Mouse (Mus musculus) mature B cell (primary cell): ENCODE results near the gene Pam16.

Experiments
- in situ Hi-C: fragments of 300-500 bp; cut with MboI; formaldehyde crosslinking; loops from 2 replicates; pipeline ENCODE4 v1.14.3; 2019

Gene Pam16

GRCm38 (mm10) chr16:4611193-4611592, 13.6 kb downstream of the Pam16 start:
- in situ Hi-C loops: loop anchor here (5.0 to 10.0 kb wide), 2 partner anchors 39 to 116 kb away; no protein-coding TSS in a partner anchor

DNA sequence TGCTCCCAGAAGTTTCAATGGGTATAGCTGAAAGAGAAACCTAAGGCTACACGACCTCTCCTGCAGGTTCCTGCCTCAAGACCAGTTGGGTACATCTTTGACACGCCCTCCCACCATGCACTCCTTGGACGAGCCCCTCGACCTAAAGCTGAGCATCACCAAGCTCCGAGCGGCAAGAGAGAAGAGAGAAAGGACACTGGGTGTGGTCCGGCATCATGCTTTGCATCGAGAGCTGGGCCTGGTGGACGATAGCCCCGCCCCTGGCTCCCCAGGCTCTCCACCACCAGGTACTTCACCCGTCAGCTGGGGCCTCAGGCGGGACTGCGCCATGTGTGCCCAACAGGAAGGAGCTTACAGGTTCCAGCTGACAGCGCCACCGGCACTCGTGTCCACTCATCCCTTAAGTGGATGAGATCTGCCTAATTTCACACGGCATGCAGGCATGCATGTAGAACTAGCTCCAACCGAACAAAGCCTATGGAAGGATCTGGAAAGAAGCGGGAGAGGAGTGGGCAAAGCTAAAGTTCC, 16.2 kb downstream of the Pam16 start:
- in situ Hi-C loops: no loop called here

GRCm38 (mm10) chr16:4607818-4608531, 16.8 kb downstream of the Pam16 start:
- in situ Hi-C loops: no loop called here

DNA sequence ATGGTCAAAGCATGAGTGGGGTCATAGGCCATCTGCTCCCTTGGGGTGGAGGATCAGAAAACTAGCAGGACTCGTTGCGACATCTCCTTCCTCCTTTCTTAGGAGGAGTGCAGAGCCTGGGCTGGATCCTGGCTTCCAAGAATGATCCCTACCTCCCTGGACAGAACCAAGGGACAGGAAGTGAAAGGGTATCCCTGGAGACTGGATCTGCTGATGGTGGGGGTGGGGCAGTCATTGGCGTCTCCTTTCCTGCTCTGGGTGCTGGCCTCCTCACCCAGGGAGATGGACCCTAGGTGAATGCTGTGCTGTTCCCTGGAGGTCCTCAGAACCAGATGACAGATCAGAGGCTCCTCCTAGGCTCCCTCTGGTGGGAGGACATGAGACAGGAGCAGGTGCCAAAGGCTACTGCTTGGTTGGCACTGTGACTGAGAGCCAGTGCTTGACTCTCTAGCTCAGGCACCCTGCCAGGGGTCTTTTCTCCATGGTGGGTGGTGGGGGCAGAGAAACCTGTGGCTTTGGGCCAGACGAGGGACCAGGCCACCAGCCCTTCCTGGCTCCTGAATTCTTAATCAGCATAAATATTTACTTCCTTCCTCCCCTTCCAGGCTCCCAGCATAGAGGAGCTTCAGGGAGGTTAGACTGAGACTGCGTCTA, 18.2 kb downstream of the Pam16 start:
- in situ Hi-C loops: no loop called here

DNA sequence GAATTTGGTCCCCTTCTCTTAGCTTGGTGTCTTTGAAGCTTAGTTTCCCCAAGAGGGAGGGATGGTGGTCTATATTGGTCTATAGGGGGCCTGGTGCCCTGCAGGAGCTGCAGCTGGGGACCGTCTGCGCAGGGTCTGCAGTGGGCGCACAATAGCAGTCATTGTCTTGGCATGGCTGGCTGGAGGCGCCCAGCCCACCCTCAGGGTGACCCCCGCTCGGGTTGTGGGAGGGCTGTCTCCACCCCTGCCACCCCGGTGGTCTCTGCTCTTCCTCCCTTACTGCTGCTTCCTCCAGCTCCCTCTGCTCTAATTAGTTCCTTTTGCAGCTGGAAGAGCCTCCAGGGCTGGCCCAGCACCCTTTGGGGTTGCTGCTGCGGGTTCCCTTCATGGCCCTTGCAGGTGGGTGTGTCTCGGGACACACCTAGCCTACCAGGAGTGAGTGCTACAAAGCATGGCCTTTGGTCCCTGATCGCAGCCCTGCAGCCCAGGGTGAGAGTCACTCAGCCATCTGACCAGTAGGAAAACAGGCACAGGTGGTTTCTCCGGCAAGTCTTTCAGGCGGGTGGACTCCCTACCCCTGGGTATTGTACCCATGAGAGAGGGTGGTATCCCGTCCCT, 19.2 kb downstream of the Pam16 start:
- in situ Hi-C loops: no loop called here

- in situ Hi-C loops: no loop called here
These were observed 20.4 kb downstream of the Pam16 start for GRCm38 (mm10) chr16:4604293-4604837.

DNA sequence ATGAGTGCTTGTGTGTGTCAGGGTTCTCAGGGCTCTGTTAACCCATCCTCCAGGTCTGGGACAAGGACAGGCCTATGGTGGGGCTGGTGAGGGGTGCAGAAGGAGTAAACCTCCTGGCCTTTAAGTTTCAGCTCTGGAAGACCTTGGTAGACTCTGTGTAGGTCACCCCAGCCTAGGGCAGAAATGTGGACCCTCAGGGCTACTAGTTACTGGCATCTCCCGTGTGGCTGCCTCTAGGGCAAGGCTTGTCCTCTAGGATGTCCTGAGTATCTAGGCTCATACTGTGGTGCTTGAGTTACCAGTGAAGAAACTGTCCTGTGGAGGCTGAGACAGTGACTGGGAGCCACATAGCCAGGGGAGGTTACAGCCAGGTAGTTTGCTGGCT, 21.3 kb downstream of the Pam16 start:
- in situ Hi-C loops: no loop called here

DNA sequence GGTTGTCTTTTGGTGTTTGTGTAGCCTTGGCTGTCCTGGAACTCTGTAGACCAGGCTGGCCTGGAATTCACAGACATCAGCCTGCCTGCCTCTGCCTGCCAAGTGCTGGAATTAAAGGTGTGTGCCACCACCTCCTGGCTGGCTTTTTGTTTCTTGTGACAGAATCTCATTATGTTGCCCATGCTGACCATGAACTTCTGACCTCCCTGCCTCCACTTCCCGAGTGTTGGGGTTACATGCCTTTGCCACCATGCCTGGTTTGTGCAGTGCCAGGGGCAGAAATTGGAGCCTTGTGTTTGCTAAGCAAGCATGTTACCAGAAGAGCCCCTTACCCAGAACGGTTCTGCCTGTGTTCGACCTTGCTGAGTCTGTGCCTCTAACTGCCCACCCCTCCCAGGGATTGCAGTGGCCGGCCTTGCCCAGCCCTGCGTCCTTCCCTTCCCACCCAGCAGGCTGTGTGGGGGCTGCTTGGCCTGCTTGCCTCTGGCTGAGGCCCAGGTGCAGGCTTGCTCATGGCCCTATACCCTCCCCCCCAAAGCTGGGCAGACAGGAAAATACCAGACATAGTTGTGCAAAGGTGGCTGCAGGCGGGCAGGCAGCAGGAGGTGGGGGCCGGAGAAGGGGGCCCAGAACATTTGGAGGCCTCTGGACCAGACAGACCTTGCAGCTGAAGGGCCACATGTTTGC, 21.9 kb downstream of the Pam16 start:
- in situ Hi-C loops: no loop called here

GRCm38 (mm10) chr16:4602189-4602588, 22.6 kb downstream of the Pam16 start:
- in situ Hi-C loops: no loop called here

DNA sequence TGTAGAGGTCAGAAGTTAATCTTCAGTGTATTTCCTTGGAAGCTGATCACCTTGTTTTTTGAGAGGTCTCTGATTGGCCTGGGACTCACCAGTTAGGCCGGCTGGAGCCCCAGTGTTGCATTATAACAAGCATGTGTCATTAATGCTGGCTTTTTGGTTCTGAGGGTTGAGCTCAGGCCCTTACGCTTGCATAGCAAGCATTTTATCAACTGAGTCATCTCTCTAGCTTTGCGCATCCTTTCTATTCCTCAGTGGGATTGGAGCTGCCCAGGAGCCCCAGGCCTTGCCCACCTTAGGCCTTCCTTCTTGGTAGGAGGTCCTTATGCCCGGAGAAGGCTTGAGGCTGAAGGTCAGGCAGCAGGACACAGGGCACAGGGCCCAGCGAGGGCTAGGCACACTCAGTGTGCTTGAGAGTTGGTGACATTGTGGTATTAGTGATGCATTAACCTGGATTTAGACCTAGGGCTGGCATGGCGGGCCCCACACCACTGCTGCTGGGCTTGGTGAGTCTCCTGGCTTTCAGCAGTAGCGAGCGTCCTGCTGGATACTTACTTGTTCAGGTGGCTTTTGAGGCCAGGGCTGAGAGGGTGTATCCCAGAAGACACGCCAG, 24.0 kb downstream of the Pam16 start:
- in situ Hi-C loops: no loop called here

DNA sequence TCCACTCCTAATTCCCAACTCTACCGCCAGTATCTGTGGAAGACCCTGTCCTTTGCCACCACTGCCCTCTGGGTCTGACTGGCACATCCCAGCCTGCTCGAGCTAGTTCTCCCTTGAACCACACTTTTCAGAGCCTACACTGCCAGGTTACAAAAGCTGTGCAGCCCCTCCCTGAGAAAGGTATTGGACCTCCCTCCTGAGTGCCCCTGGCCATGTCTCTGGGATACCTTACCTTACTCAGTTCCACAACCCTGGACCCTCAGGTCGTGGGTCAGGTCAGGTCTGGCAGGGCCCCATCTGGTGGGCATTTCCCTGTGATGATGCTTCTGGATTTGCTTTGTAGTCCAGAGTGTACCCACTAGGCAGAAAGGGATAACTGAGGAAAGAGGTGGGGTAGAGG, 25.2 kb downstream of the Pam16 start:
- in situ Hi-C loops: no loop called here

GRCm38 (mm10) chr16:4598891-4599543, 25.8 kb downstream of the Pam16 start:
- in situ Hi-C loops: no loop called here

DNA sequence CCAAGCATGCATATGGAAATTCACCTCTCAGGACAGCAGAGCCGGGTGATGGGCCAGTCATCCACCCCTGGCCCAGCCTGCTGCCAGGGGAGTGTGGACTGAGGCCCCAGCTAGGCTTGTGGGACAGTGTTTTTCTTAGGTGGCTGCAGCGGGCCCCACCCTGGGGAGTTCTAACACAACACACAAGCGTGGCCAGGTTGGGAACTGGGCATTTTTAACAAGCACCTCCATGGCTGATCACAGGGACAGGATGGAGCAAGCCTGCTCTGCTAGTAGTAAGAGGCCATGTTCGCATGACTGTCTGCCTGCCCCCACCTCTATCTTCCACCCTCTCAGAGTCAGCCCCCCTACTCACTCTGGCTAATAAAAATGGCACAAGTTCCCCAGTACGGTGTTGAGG, 26.7 kb downstream of the Pam16 start:
- in situ Hi-C loops: no loop called here

DNA sequence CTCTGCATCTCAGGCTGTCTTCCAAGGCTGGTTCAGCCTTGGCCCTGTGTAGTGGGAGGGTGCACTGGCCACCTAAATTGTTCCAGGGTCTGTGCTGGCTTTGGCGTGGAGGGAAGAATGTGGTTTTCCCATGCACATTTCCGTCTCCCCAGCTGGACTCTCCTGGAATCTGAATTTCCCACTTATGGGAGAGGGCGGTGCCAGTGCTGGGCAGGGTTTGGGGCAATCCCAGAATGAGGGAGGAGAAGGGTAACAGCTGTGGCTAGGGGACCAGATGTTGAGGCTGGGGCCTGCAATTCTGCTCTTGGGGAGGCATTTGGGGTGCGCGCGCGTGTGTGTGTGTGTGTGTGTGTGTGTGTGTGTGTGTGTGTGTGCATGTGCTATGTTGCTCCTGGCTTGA, 27.5 kb downstream of the Pam16 start:
- in situ Hi-C loops: no loop called here

DNA sequence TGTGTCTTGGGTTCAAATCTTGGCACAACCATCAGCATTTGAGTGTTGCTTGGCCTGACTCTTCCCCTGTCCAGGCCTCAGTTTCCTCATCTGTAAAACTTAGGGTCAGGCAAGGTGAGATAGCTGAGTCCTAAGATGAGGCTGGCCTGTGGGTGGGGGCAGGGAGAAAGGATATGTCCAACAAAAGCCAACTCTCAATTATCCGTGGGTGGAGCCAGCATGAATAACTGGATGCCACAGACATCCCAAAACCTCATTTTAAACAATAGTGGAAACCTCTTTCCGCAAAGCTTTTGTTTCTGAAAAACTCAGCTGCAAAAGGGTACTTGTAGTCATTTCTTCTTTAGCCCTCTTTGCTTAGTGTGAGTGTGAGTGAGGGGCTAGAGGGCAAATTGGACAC, 28.0 kb downstream of the Pam16 start:
- in situ Hi-C loops: no loop called here

DNA sequence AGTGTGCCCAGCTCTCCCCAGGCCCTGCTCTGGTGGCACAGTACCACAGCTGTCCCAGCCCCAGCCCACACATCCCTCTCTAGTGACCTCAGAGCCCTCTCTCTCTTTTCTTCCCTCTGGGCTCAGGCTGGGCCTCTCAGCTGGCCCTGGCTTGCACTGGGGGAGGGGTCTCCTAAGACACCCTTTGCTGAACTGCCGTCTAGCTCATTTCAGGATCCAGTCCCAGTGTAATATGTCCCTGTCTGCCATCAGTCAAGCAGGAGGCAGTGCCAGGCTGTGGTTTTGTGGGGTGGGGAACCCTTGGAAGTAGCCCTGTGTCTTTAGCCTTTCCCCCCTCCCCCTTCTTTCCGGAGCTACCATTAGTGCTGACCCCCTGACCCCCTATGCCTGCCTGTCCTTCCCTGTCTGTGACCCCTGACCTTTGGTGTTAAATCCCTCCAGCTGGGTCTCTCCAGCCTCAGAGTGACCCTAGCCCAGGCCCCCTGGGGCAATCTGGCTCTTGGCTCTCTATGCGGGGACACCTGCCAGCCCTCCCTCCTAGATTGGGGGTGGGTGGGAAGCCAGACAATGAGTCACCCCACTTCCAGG, 28.6 kb downstream of the Pam16 start:
- in situ Hi-C loops: no loop called here

DNA sequence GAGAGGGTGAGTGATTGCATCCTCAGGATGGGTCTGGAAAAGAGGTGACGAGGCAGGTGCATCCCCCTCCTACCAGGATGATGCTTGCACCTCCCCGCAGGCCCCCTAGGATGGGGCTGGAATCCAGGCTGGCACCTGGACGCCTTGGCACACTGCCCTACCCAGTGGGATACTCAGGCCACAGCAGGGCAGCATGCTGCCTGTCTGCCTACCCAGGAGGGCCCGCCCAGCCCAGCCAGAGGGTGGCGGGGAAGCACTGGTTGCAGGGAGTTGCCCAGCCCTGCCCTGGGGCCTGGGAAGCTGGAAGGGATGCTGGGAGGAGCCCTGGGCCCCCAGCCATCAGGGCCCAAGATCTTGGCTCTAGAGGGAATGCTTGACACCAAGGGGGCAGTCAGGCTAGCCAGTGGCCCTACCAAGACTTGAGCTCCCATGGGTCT, 29.2 kb downstream of the Pam16 start:
- in situ Hi-C loops: no loop called here

GRCm38 (mm10) chr16:4594814-4595526, 29.8 kb downstream of the Pam16 start:
- in situ Hi-C loops: no loop called here

DNA sequence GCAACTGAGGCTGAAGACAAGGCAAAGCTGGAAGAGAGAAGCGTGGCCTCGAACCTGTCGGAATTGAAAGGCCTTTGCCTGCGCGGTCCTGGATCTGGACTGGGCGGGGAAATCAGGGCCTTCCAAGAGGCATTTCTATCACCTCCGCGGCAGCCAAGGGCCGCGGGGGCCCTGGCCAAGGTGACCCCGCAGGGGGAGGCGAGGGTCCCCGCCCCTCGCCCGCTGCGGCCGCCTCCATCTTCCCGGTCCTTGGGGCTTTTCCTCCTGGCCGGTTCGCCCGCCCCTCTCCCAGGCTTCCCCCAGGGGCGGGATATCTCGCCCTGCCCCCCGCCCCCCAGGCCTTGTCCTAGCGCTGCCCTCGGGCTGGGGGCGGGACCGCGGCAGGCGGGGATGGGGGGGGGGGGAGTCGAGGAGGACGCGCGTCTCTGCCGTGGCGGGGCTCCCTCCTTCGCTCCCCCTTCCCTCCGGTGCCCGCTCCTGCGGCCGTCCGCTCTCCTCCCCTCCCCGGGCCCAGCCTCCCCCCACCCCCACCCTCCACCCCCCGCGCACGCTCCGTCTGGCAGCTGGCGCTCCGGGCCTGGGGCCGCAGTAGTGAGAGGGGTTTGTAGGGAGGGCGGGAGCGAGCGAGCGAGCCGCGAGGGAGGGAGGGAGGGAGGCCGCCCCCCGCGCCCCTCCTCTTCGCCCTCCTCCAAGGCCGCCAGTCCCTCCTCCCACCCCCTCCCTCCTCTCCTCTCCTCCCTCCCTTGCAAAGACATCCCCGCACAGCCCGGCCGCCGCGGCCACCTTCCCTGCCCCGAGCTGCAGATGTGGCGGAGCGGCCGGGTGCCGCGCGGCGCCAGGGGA, 30.6 kb downstream of the Pam16 start, which contains the start of gene Glis2:
Glis2 (plus strand) TSS at position 743 of the 843 bp plus-strand sequence.
- in situ Hi-C loops: no loop called here
